Mouse (Mus musculus) heart, adult 2 months (tissue): ENCODE results near the gene Gm21981. TPM values are rescaled to one million over a fixed set of nuclear protein-coding genes. Genes with fewer than 3 reads are reported as not detected.
A peak's percentile ranks its signal among the peaks of the same experiment; 100 is the strongest.

ENCODE experiments used
- DNase-seq, 2 experiments: peaks; one replicate each; pipeline ENCODE4 v3.0.0; 2021
- H3K27ac ChIP-seq: fragments of 200-600 bp; 2 replicates; pipeline ENCODE4 v1.8.1; 2022
- H3K27me3 ChIP-seq: fragments of 200-500 bp; 2 replicates; pipeline ENCODE4 v1.6.1; 2012; ENCODE audit warnings: mild to moderate bottlenecking, low read length, inconsistent platforms, mixed read lengths; ENCODE audit not compliant: control insufficient read depth, insufficient read depth
- H3K36me3 ChIP-seq: fragments of 200-500 bp; 2 replicates; pipeline ENCODE4 v1.6.1; 2012; ENCODE audit warnings: low read length, inconsistent platforms; ENCODE audit not compliant: control insufficient read depth, insufficient read depth
- H3K4me1 ChIP-seq: fragments of 200-500 bp; 2 replicates; pipeline ENCODE4 v1.6.1; 2011; ENCODE audit warnings: low read length; ENCODE audit not compliant: control insufficient read depth, insufficient read depth
- H3K4me3 ChIP-seq: fragments of 200-600 bp; 2 replicates; pipeline ENCODE4 v1.8.1; 2022
- H3K79me2 ChIP-seq: fragments of 200-500 bp; replicated peaks from 2 replicates; pipeline ENCODE4 v1.6.1; 2012; ENCODE audit warnings: mild to moderate bottlenecking, inconsistent platforms, low read length, moderate library complexity, mixed read lengths; ENCODE audit not compliant: control insufficient read depth, insufficient read depth
- H3K9ac ChIP-seq: fragments of 200-500 bp; 2 replicates; pipeline ENCODE4 v1.6.1; 2012; ENCODE audit warnings: low read depth, mild to moderate bottlenecking, control low read depth, inconsistent platforms, low read length, mixed read lengths
- CTCF ChIP-seq: fragments of 200-600 bp; IDR thresholded peaks from 2 replicates; pipeline ENCODE4 v1.8.1; 2022; ENCODE audit warnings: antibody characterized with exemption, mild to moderate bottlenecking, moderate library complexity
- EP300 ChIP-seq: fragments of 200-500 bp; IDR thresholded peaks from 2 replicates; pipeline ENCODE4 v1.6.1; 2011; ENCODE audit warnings: low read depth, low read length, control low read depth; ENCODE audit not compliant: insufficient read depth
- POLR2A ChIP-seq: fragments of 200-500 bp; IDR thresholded peaks from 2 replicates; pipeline ENCODE4 v1.6.1; 2011; ENCODE audit warnings: mild to moderate bottlenecking, low read depth, low read length, control low read depth; ENCODE audit not compliant: insufficient read depth
- whole genome bisulfite sequencing: fragments of 180-500 bp; shearing (Covaris S2); methylation state at CpG from one replicate; pipeline ENCODE4 v1.1.7; 2018; 5-methylcytosine and 5-hydroxymethylcytosine counted together
- intact Hi-C: fragments of 180-260 bp; cut with DNase I; formaldehyde crosslinking; loops from one replicate; pipeline ENCODE4 v1.15.1; 2025
- polyA plus RNA-seq: library from polyadenylated mRNA; depleted of rRNA; stranded (reverse); fragments of >200 nt; gene quantifications from 2 replicates; pipeline ENCODE4 v1.2.3, GENCODE M21; 2012; rRNA removed
- total RNA-seq, 2 experiments: library from RNA; stranded (reverse); gene quantifications; 2 replicates each; pipeline ENCODE4 v1.2.3; 2021

The Gm21981 gene
- total and polyA plus RNA-seq, 3 experiments: 0.78 to 1.2 (median 0.89) TPM

DNA sequence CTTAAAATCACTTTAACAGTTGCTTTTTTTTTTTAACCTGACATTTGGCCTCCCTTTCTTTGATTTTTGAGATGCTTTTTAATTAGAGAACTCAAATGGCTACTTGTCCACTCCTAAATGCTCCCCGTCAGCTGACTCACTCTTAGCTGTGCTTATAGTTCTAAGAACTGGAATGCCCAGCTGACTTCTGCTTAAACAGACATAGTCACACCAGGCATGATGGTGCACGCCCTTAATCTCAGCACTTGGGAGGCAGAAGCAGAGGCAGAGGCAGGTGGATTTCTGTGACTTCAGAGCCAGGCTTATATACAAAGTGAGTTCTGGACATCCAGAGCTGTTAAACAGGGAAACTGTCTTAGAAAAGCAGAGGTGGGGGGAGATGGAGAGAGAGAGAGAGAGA, 42.3 kb downstream of the Gm21981 start:
- no peaks in the 10 kb centered on the region for H3K4me1 ChIP-seq
- no peak overlapping the region for H3K27ac ChIP-seq
- no peak overlapping the region for H3K4me3 ChIP-seq
- no peaks in the 10 kb centered on the region for H3K27me3 ChIP-seq
- 92% methylated on average over 2 of the region's 2 CpGs for WGBS
- no peak for TF ChIP-seq EP300
- TF ChIP-seq CTCF: no peak
- no peak for TF ChIP-seq POLR2A
- no peak for DNase-seq
- H3K9ac ChIP-seq: no peak overlapping the region
- H3K36me3 ChIP-seq: no peaks in the 10 kb centered on the region
- intact Hi-C loops: no loop called here
- H3K79me2 ChIP-seq: no peaks in the 10 kb centered on the region

DNA sequence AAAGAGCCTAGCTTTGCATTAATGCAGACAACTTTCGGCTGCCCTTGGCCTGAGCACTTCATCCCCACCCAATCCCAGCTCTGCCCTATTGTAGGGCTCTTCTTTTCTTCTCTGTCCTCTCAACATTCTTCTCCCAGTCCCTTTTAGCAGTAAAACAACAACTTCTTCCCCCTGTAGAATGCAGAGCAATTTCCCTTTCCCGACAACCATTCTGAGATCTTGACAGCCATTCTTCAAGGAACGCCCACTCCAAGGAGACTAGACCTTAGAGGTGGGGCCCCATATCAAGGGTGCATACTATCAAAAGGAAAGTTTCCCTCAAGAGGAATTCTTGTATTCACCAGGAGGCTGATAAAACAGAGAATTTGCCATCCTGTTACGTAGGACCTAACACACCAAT, 45.3 kb downstream of the Gm21981 start:
- no peak for DNase-seq
- intact Hi-C loops: no loop called here
- no peaks in the 10 kb centered on the region for H3K27me3 ChIP-seq
- no peak overlapping the region for H3K9ac ChIP-seq
- H3K27ac ChIP-seq: no peak overlapping the region
- no peak overlapping the region for H3K4me3 ChIP-seq
- 68% methylated on average over 4 of the region's 4 CpGs for WGBS
- no peaks in the 10 kb centered on the region for H3K4me1 ChIP-seq
- TF ChIP-seq EP300 (no peak), CTCF (no peak), POLR2A (no peak)
- H3K79me2 ChIP-seq: no peaks in the 10 kb centered on the region
- no peaks in the 10 kb centered on the region for H3K36me3 ChIP-seq

DNA sequence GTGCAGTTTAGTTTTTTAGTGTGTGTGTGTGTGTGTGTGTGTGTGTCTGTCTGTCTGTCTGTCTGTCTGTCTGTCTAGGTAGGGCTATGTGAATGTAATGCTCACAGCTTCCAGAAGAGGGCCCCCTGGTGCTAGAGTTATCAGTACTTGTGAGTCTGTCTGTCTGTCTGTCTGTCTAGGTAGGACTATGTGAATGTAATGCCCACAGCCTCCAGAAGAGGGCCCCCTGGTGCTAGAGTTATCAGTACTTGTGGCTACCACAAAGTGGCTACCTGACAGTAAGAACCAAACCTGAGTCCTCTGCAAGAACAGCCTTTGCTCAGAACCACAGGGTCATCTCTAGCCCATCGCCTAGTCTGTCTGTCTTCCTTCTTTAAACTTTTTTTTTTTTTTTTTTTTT, 47.6 kb downstream of the Gm21981 start:
- Histone ChIP-seq H3K36me3 (no peaks in the 10 kb centered on the region), H3K9ac (no peak overlapping the region), H3K27ac (no peak overlapping the region), H3K79me2 (no peaks in the 10 kb centered on the region), H3K27me3 (no peaks in the 10 kb centered on the region), H3K4me1 (no peaks in the 10 kb centered on the region), H3K4me3 (no peak overlapping the region)
- intact Hi-C loops: no loop called here
- TF ChIP-seq POLR2A: no peak
- peak; percentile 66 for TF ChIP-seq CTCF
- TF ChIP-seq EP300: no peak
- WGBS: 89% methylated on average over 1 of the region's 1 CpGs
- peak; percentile 29 to 45 for DNase-seq

DNA sequence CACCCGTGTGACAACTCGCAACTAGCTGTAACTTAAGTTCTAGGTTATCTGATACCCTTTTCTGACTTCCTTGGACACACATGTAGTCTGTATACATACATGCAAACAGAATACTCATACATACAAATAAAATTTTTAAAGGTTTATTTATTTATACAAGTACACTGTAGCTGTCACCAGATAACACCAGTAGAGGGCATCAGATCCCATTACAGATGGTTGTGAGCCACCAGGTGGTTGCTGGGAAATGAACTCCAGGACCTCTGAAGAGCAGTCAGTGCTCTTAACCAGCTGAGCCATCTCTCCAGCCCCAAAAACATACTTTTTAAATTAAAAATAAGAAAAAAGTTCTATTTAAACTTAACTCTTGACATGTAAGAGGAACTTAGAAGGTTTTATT, 51.3 kb downstream of the Gm21981 start:
- 91% methylated on average over 2 of the region's 2 CpGs for WGBS
- H3K79me2 ChIP-seq: no peaks in the 10 kb centered on the region
- peak; percentile 44 for TF ChIP-seq CTCF
- TF ChIP-seq EP300: no peak
- no peak for DNase-seq
- intact Hi-C loops: no loop called here
- no peaks in the 10 kb centered on the region for H3K27me3 ChIP-seq
- no peak overlapping the region for H3K9ac ChIP-seq
- no peaks in the 10 kb centered on the region for H3K36me3 ChIP-seq
- H3K4me1 ChIP-seq: no peaks in the 10 kb centered on the region
- H3K27ac ChIP-seq: no peak overlapping the region
- no peak overlapping the region for H3K4me3 ChIP-seq

Other genes with a start within 250 kb of the Gm21981 start
- 10 to 100 TPM; 10.8 to 12.5 TPM for gene Taf8, start 192.2 kb downstream of the Gm21981 start, total RNA-seq
- 14.2 and 21.0 TPM in 2 replicates for gene Taf8, start 192.2 kb downstream of the Gm21981 start, polyA plus RNA-seq
- gene Ccnd3, start 189.4 kb downstream of the Gm21981 start, total RNA-seq: 10 to 100 TPM; 75.9 to 83.7 TPM
- gene Ccnd3, start 189.4 kb downstream of the Gm21981 start, polyA plus RNA-seq: 75.1 and 77.5 TPM in 2 replicates
- 10 to 100 TPM; 15.7 to 15.9 TPM for gene Bysl, start 83.0 kb downstream of the Gm21981 start, total RNA-seq
- 13.2 and 15.6 TPM in 2 replicates for gene Bysl, start 83.0 kb downstream of the Gm21981 start, polyA plus RNA-seq
- gene Med20, start 82.9 kb downstream of the Gm21981 start, total RNA-seq: 10 to 100 TPM; 13.5 to 15.0 TPM
- gene Med20, start 82.9 kb downstream of the Gm21981 start, polyA plus RNA-seq: 17.4 and 25.1 TPM in 2 replicates
- 1 to 10 TPM; 2.8 TPM for gene Gm20517, start 82.9 kb downstream of the Gm21981 start, total RNA-seq
- gene Gm20517, start 82.9 kb downstream of the Gm21981 start, polyA plus RNA-seq: 0.27 and 1.5 TPM in 2 replicates
- 1 to 10 TPM; 3.4 to 3.6 TPM for gene Usp49, start 63.8 kb downstream of the Gm21981 start, total RNA-seq
- gene Usp49, start 63.8 kb downstream of the Gm21981 start, polyA plus RNA-seq: 2.9 and 3.6 TPM in 2 replicates
- gene Tomm6, start 6.1 kb downstream of the Gm21981 start, total RNA-seq: 100 to 1,000 TPM; 113 to 125 TPM
- gene Tomm6, start 6.1 kb downstream of the Gm21981 start, polyA plus RNA-seq: 53.9 and 68.1 TPM in 2 replicates
- 1 to 10 TPM; 4.8 to 5.2 TPM for gene Frs3, start 5.4 kb downstream of the Gm21981 start, total RNA-seq
- 10.8 and 11.7 TPM in 2 replicates for gene Frs3, start 5.4 kb downstream of the Gm21981 start, polyA plus RNA-seq
- gene Prickle4, start 281 bp upstream of the Gm21981 start, total RNA-seq: 1 to 10 TPM; 3.7 to 3.9 TPM
- 4.0 and 8.3 TPM in 2 replicates for gene Prickle4, start 281 bp upstream of the Gm21981 start, polyA plus RNA-seq
- gene Pgc, start 32.4 kb upstream of the Gm21981 start, total RNA-seq: not detected
- 0.59 TPM in 2 replicates for gene Pgc, start 32.4 kb upstream of the Gm21981 start, polyA plus RNA-seq
- 10 to 100 TPM; 36.8 to 42.7 TPM for gene Tfeb, start 42.6 kb upstream of the Gm21981 start, total RNA-seq
- 33.5 and 35.1 TPM in 2 replicates for gene Tfeb, start 42.6 kb upstream of the Gm21981 start, polyA plus RNA-seq
- gene Mdfi, start 140.2 kb upstream of the Gm21981 start, total RNA-seq: 1 to 10 TPM; 1.8 to 2.0 TPM
- gene Mdfi, start 140.2 kb upstream of the Gm21981 start, polyA plus RNA-seq: 9.6 and 11.1 TPM in 2 replicates
- gene Foxp4, start 230.2 kb upstream of the Gm21981 start, total RNA-seq: 10 to 100 TPM; 10.0 to 11.7 TPM
- gene Foxp4, start 230.2 kb upstream of the Gm21981 start, polyA plus RNA-seq: 10.2 and 13.7 TPM in 2 replicates